Mouse (Mus musculus): ENCODE measurements around the gene CN725425.

Gene CN725425

GRCm38 (mm10) chr15:91237294-91237693 is 38.0 kb downstream of the CN725425 start:
- DNase-seq = no peak

GRCm38 (mm10) chr15:91240683-91241335 is 41.5 kb downstream of the CN725425 start:
- DNase-seq = no peak

- peak in 1 of 2 experiments; percentile 52 for DNase-seq
These were observed 51.5 kb downstream of the CN725425 start for GRCm38 (mm10) chr15:91250815-91251214.

GRCm38 (mm10) chr15:91251544-91252408 is 52.5 kb downstream of the CN725425 start:
- no peak for DNase-seq

- no peak for DNase-seq
These were observed 53.7 kb downstream of the CN725425 start for GRCm38 (mm10) chr15:91252956-91253355.

- no peak for DNase-seq
These were observed 56.0 kb downstream of the CN725425 start for GRCm38 (mm10) chr15:91255308-91255707.

GRCm38 (mm10) chr15:91257140-91257539 is 57.8 kb downstream of the CN725425 start:
- no peak for DNase-seq

- DNase-seq = no peak
These were observed 61.3 kb downstream of the CN725425 start for GRCm38 (mm10) chr15:91260578-91260977.

- DNase-seq = no peak
These were observed 64.6 kb downstream of the CN725425 start for GRCm38 (mm10) chr15:91263926-91264325.

- DNase-seq = no peak
These were observed 69.2 kb downstream of the CN725425 start for GRCm38 (mm10) chr15:91268532-91268931.

- no peak for DNase-seq
These were observed 76.7 kb downstream of the CN725425 start for GRCm38 (mm10) chr15:91275961-91276360.

- no peak for DNase-seq
These were observed 80.3 kb downstream of the CN725425 start for GRCm38 (mm10) chr15:91279571-91279970.

GRCm38 (mm10) chr15:91281521-91281920 is 82.2 kb downstream of the CN725425 start:
- DNase-seq = no peak

GRCm38 (mm10) chr15:91282822-91283221 is 83.5 kb downstream of the CN725425 start:
- DNase-seq = no peak

- no peak for DNase-seq
These were observed 84.1 kb downstream of the CN725425 start for GRCm38 (mm10) chr15:91283418-91283817.

GRCm38 (mm10) chr15:91299319-91299835 is 100.1 kb downstream of the CN725425 start:
- DNase-seq = no peak

- DNase-seq = peak; percentile 91 to 94
These were observed 102.1 kb downstream of the CN725425 start for GRCm38 (mm10) chr15:91301366-91301765.

GRCm38 (mm10) chr15:91304296-91304852 is 105.1 kb downstream of the CN725425 start:
- peak in 1 of 2 experiments; percentile 53 for DNase-seq
